Mouse (Mus musculus): ENCODE data around the gene Bicc1. TPM values are rescaled to one million over a fixed set of nuclear protein-coding genes. Genes with fewer than 3 reads are reported as not detected.

Bicc1 gene
- polyA plus RNA-seq, 1 experiment from 2014 or later = 4.3 TPM

- H3K27me3 ChIP-seq (ENCODE audit: control insufficient read depth, insufficient read depth, low read depth, low read length) = no peaks in the 10 kb centered on the region
- no peak overlapping the region for H3K4me3 ChIP-seq (ENCODE audit: low read depth, low read length)
- WGBS = 80% methylated on average over 2 of the region's 2 CpGs
- no peak overlapping the region for H3K9ac ChIP-seq (ENCODE audit: low read depth, low read length)
- ATAC-seq = peak; percentile 66; the same call in 1 of the 2 replicates
- no peaks in the 10 kb centered on the region for H3K9me3 ChIP-seq (replicated peaks; ENCODE audit: control insufficient read depth, low read length, poor library complexity, severe bottlenecking)
- no peak overlapping the region for H3K4me2 ChIP-seq (ENCODE audit: low read length)
- no peaks in the 10 kb centered on the region for H3K36me3 ChIP-seq (ENCODE audit: control insufficient read depth, insufficient read depth, low read length)
- H3K27ac ChIP-seq (ENCODE audit: low read length) = peak overlapping the region; percentile 87
- peaks cover 15% of the 10 kb centered on the region for H3K4me1 ChIP-seq (ENCODE audit: control insufficient read depth, insufficient read depth, low read length)
Observed at GRCm38 (mm10) chr10:70994135-70994497, 165.4 kb downstream of the Bicc1 start.

GRCm38 (mm10) chr10:70993497-70994134 lies 165.9 kb downstream of the Bicc1 start:
- H3K9me3 ChIP-seq (replicated peaks; ENCODE audit: control insufficient read depth, low read length, poor library complexity, severe bottlenecking) = no peaks in the 10 kb centered on the region
- peak; percentile 97 for ATAC-seq
- peak overlapping the region; percentile 5; the same call in 1 of the 2 replicates for H3K4me2 ChIP-seq (ENCODE audit: low read length)
- no peaks in the 10 kb centered on the region for H3K27me3 ChIP-seq (ENCODE audit: control insufficient read depth, insufficient read depth, low read depth, low read length)
- H3K4me1 ChIP-seq (ENCODE audit: control insufficient read depth, insufficient read depth, low read length) = peaks cover 15% of the 10 kb centered on the region
- H3K36me3 ChIP-seq (ENCODE audit: control insufficient read depth, insufficient read depth, low read length) = no peaks in the 10 kb centered on the region
- 26% methylated on average over 6 of the region's 6 CpGs for WGBS
- no peak overlapping the region for H3K4me3 ChIP-seq (ENCODE audit: low read depth, low read length)
- peak overlapping the region; percentile 87 for H3K27ac ChIP-seq (ENCODE audit: low read length)
- no peak overlapping the region for H3K9ac ChIP-seq (ENCODE audit: low read depth, low read length)

- WGBS = 82% methylated on average over 5 of the region's 5 CpGs
- H3K9ac ChIP-seq (ENCODE audit: low read depth, low read length) = no peak overlapping the region
Observed at GRCm38 (mm10) chr10:70987396-70987795, 172.1 kb downstream of the Bicc1 start.

GRCm38 (mm10) chr10:70983036-70983670 lies 176.3 kb downstream of the Bicc1 start:
- 83% methylated on average over 11 of the region's 11 CpGs for WGBS
- H3K27ac ChIP-seq (ENCODE audit: low read length) = no peak overlapping the region
- ATAC-seq = no peak
- H3K9ac ChIP-seq (ENCODE audit: low read depth, low read length) = no peak overlapping the region
- H3K4me1 ChIP-seq (ENCODE audit: control insufficient read depth, insufficient read depth, low read length) = no peaks in the 10 kb centered on the region
- no peaks in the 10 kb centered on the region for H3K9me3 ChIP-seq (replicated peaks; ENCODE audit: control insufficient read depth, low read length, poor library complexity, severe bottlenecking)
- no peak overlapping the region for H3K4me3 ChIP-seq (ENCODE audit: low read depth, low read length)
- no peak overlapping the region for H3K4me2 ChIP-seq (ENCODE audit: low read length)
- H3K36me3 ChIP-seq (ENCODE audit: control insufficient read depth, insufficient read depth, low read length) = no peaks in the 10 kb centered on the region
- no peaks in the 10 kb centered on the region for H3K27me3 ChIP-seq (ENCODE audit: control insufficient read depth, insufficient read depth, low read depth, low read length)

More at GRCm38 (mm10) chr10:70987396-70987795, 172.1 kb downstream of the Bicc1 start:
- H3K9me3 ChIP-seq (replicated peaks; ENCODE audit: control insufficient read depth, low read length, poor library complexity, severe bottlenecking) = no peaks in the 10 kb centered on the region
- H3K36me3 ChIP-seq (ENCODE audit: control insufficient read depth, insufficient read depth, low read length) = no peaks in the 10 kb centered on the region
- no peaks in the 10 kb centered on the region for H3K27me3 ChIP-seq (ENCODE audit: control insufficient read depth, insufficient read depth, low read depth, low read length)
- H3K4me2 ChIP-seq (ENCODE audit: low read length) = no peak overlapping the region
- no peak overlapping the region for H3K27ac ChIP-seq (ENCODE audit: low read length)
- ATAC-seq = no peak
- peaks cover under 1% of the 10 kb centered on the region; the same call in 1 of the 2 replicates for H3K4me1 ChIP-seq (ENCODE audit: control insufficient read depth, insufficient read depth, low read length)
- H3K4me3 ChIP-seq (ENCODE audit: low read depth, low read length) = no peak overlapping the region

- Histone ChIP-seq H3K27ac (ENCODE audit: low read length) (no peak overlapping the region), H3K9ac (ENCODE audit: low read depth, low read length) (no peak overlapping the region), H3K4me3 (ENCODE audit: low read depth, low read length) (no peak overlapping the region), H3K9me3 (replicated peaks; ENCODE audit: control insufficient read depth, low read length, poor library complexity, severe bottlenecking) (no peaks in the 10 kb centered on the region), H3K36me3 (ENCODE audit: control insufficient read depth, insufficient read depth, low read length) (no peaks in the 10 kb centered on the region), H3K4me2 (ENCODE audit: low read length) (no peak overlapping the region), H3K4me1 (ENCODE audit: control insufficient read depth, insufficient read depth, low read length) (peaks cover 2% of the 10 kb centered on the region; the same call in 1 of the 2 replicates), H3K27me3 (ENCODE audit: control insufficient read depth, insufficient read depth, low read depth, low read length) (no peaks in the 10 kb centered on the region)
- 95% methylated on average over 7 of the region's 7 CpGs for WGBS
- no peak for ATAC-seq
Observed at GRCm38 (mm10) chr10:70982156-70982555, 177.3 kb downstream of the Bicc1 start.

GRCm38 (mm10) chr10:70979657-70980056 lies 179.8 kb downstream of the Bicc1 start:
- no peaks in the 10 kb centered on the region for H3K36me3 ChIP-seq (ENCODE audit: control insufficient read depth, insufficient read depth, low read length)
- 97% methylated on average over 8 of the region's 8 CpGs for WGBS

GRCm38 (mm10) chr10:70977141-70977540 lies 182.4 kb downstream of the Bicc1 start:
- Histone ChIP-seq H3K36me3 (ENCODE audit: control insufficient read depth, insufficient read depth, low read length) (no peaks in the 10 kb centered on the region), H3K9ac (ENCODE audit: low read depth, low read length) (no peak overlapping the region), H3K9me3 (replicated peaks; ENCODE audit: control insufficient read depth, low read length, poor library complexity, severe bottlenecking) (no peaks in the 10 kb centered on the region), H3K4me1 (ENCODE audit: control insufficient read depth, insufficient read depth, low read length) (peaks cover 3% of the 10 kb centered on the region; the same call in 1 of the 2 replicates), H3K4me3 (ENCODE audit: low read depth, low read length) (no peak overlapping the region), H3K4me2 (ENCODE audit: low read length) (no peak overlapping the region), H3K27ac (ENCODE audit: low read length) (no peak overlapping the region), H3K27me3 (ENCODE audit: control insufficient read depth, insufficient read depth, low read depth, low read length) (no peaks in the 10 kb centered on the region)
- ATAC-seq = no peak
- WGBS = 71% methylated on average over 6 of the region's 6 CpGs

More at GRCm38 (mm10) chr10:70979657-70980056, 179.8 kb downstream of the Bicc1 start:
- H3K4me3 ChIP-seq (ENCODE audit: low read depth, low read length) = no peak overlapping the region
- H3K4me2 ChIP-seq (ENCODE audit: low read length) = no peak overlapping the region
- no peak overlapping the region for H3K27ac ChIP-seq (ENCODE audit: low read length)
- ATAC-seq = no peak
- H3K4me1 ChIP-seq (ENCODE audit: control insufficient read depth, insufficient read depth, low read length) = peaks cover 3% of the 10 kb centered on the region; the same call in 1 of the 2 replicates
- H3K9me3 ChIP-seq (replicated peaks; ENCODE audit: control insufficient read depth, low read length, poor library complexity, severe bottlenecking) = no peaks in the 10 kb centered on the region
- no peaks in the 10 kb centered on the region for H3K27me3 ChIP-seq (ENCODE audit: control insufficient read depth, insufficient read depth, low read depth, low read length)
- no peak overlapping the region for H3K9ac ChIP-seq (ENCODE audit: low read depth, low read length)

GRCm38 (mm10) chr10:70976633-70977032 lies 182.9 kb downstream of the Bicc1 start:
- H3K27me3 ChIP-seq (ENCODE audit: control insufficient read depth, insufficient read depth, low read depth, low read length) = no peaks in the 10 kb centered on the region
- H3K4me1 ChIP-seq (ENCODE audit: control insufficient read depth, insufficient read depth, low read length) = peaks cover 3% of the 10 kb centered on the region; the same call in 1 of the 2 replicates
- no peaks in the 10 kb centered on the region for H3K9me3 ChIP-seq (replicated peaks; ENCODE audit: control insufficient read depth, low read length, poor library complexity, severe bottlenecking)
- H3K9ac ChIP-seq (ENCODE audit: low read depth, low read length) = no peak overlapping the region
- no peaks in the 10 kb centered on the region for H3K36me3 ChIP-seq (ENCODE audit: control insufficient read depth, insufficient read depth, low read length)
- no peak overlapping the region for H3K4me3 ChIP-seq (ENCODE audit: low read depth, low read length)
- no peak overlapping the region for H3K4me2 ChIP-seq (ENCODE audit: low read length)
- H3K27ac ChIP-seq (ENCODE audit: low read length) = no peak overlapping the region
- WGBS = 86% methylated on average over 9 of the region's 9 CpGs
- no peak for ATAC-seq

GRCm38 (mm10) chr10:70971156-70971555 lies 188.3 kb downstream of the Bicc1 start:
- WGBS = 79% methylated on average over 11 of the region's 11 CpGs
- H3K9me3 ChIP-seq (replicated peaks; ENCODE audit: control insufficient read depth, low read length, poor library complexity, severe bottlenecking) = no peaks in the 10 kb centered on the region
- peaks cover 4% of the 10 kb centered on the region; the same call in 1 of the 2 replicates for H3K4me1 ChIP-seq (ENCODE audit: control insufficient read depth, insufficient read depth, low read length)
- no peak overlapping the region for H3K4me2 ChIP-seq (ENCODE audit: low read length)
- no peak overlapping the region for H3K27ac ChIP-seq (ENCODE audit: low read length)
- no peak overlapping the region for H3K4me3 ChIP-seq (ENCODE audit: low read depth, low read length)
- H3K27me3 ChIP-seq (ENCODE audit: control insufficient read depth, insufficient read depth, low read depth, low read length) = no peaks in the 10 kb centered on the region
- ATAC-seq = no peak
- H3K9ac ChIP-seq (ENCODE audit: low read depth, low read length) = no peak overlapping the region
- H3K36me3 ChIP-seq (ENCODE audit: control insufficient read depth, insufficient read depth, low read length) = no peaks in the 10 kb centered on the region

All from midbrain, embryonic 16.5 days (tissue).